Mouse (Mus musculus): ENCODE measurements at regions not wholly inside any gene's neighbourhood (a gene's known extent, or its start where the extent isn't known, plus 50 kb on each side); places are given as distances from the start of the nearest gene placed in this dataset.
A peak's percentile ranks its signal among the peaks of the same experiment; 100 is the strongest.

DNA sequence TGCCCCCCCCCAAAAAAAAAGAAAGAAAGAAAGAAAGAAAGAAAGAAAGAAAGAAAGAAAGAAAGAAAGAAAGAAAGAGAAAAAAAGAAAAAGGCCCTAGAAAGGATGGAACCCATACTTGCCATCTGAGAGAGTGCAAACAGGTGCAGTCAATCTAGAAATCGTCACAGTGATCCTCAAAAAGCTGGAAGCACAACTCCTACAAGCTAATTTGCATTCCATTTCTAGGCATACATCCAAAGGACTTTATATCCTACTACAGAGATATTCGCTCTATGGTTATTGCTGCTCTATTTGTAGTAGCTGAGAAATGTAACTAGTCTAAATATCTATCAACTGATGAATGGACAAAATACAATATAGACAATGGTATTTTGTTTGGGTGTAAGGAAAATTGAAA, 410.2 kb upstream of the Ctnnd2 start:
- no peak for DNase-seq (ENCODE audit: extremely low read depth, insufficient read length, low spot score)

DNA sequence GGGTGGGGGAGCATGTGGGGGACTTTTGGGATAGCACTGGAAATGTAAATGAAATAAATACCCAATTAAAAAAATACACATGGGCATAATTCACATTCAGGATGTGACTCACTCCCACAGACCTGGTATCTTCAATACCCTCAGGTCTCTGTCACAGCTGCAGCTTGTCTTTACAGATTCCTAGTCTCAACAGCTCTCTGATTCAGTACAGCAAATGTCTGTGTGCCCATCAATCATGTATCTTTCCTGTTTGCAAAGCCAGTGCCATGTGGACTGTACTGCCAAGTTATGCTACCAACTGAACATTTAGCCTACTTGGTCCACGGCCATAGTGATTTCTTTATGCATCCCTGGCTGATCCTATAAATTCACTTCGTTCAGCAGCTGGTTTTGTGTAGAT, 396.0 kb upstream of the Ctnnd2 start:
- no peak for DNase-seq (ENCODE audit: extremely low read depth, insufficient read length, low spot score)

DNA sequence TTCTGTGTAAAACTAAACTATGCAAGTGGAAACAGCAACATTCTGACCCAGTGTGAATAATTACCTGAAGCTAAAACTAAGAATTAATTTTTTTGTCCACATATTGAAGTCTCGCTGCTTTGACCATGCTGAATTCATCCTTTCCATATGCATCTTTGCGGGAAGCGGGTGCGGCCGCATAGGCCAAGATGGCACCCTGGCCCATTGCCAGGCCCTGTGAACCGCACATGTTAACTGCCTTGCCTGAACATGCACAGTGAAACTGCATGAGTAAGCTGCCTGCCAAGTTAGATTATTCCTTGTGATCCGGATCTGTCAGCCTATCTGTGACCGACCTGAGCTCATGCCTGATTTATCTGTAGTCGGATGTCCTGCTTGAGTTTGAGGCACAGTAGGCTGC, 373.8 kb upstream of the Ctnnd2 start:
- DNase-seq (ENCODE audit: extremely low read depth, insufficient read length, low spot score), result peak; percentile 1

DNA sequence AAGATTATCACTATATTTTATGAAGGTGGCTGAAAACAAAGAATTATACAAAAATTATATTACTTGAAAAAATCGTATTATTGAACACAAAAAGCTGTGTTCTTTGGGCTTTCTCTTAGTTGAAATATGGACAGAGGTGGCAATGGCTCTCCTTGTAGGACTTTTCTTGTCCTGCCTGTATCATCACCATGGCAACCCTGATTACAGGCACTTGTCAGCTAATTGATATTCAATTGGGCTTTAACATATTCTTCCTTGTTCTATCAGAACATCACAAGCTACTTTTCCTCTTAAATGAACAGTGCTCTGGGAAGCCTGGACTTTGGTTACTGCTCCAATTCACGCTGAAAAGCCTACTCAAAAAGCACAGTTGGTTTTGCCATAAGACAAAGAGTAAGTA, 349.1 kb upstream of the Ctnnd2 start:
- no peak for DNase-seq (ENCODE audit: extremely low read depth, insufficient read length, low spot score)

DNA sequence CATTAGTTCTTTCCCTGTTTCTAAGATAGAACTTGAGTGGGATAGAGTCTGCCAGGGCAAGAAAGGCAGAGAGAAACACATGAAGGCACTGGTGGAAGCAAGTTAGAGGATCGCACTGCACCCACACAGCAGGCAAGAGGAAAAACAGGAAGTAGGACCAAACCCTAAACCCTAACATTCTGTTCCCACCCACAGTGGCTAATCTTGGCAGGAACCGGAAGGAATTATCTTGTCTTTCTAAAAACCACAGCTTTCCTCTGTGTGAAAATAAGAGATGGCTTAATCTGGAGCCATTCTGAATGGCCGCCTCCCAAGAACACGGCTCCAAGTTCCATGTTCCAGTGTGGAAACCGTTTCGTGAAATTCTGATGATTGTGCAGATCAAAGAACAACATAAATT, 348.2 kb upstream of the Ctnnd2 start:
- DNase-seq (ENCODE audit: extremely low read depth, insufficient read length, low spot score), result no peak

GRCm38 (mm10) chr15:29828135-29828534, 344.3 kb upstream of the Ctnnd2 start:
- DNase-seq (ENCODE audit: extremely low read depth, insufficient read length, low spot score), result no peak

GRCm38 (mm10) chr15:29828570-29828969, 343.8 kb upstream of the Ctnnd2 start:
- DNase-seq (ENCODE audit: extremely low read depth, insufficient read length, low spot score), result no peak

Measured in 3134 (cell line).